Mouse (Mus musculus) adrenal gland, postnatal 14 days (tissue): Measurements from ENCODE around the gene Arfip2. TPM values are rescaled to one million over a fixed set of nuclear protein-coding genes. Genes with fewer than 3 reads are reported as not detected.

ENCODE experiments used
- DNase-seq: peaks from one replicate; pipeline ENCODE4 v3.0.0; 2021; ENCODE audit warnings: mixed read lengths
- long read RNA-seq, 2 experiments: library from polyadenylated mRNA; stranded (forward); transcript quantifications; one replicate each; pipeline ENCODE4 v2.0.0; 2021
- total RNA-seq: library from RNA; stranded (reverse); gene quantifications from 2 replicates; pipeline ENCODE4 v1.2.3, GENCODE M21; 2021

The Arfip2 gene
- 58.4 and 68.2 TPM in 2 replicates for total RNA-seq
- long read RNA-seq, experiment 1, transcript Arfip2-206 (8 exons, 3,275 nt), result major isoform, 35 of 72 reads
- long read RNA-seq, experiment 1, partial matches to known transcripts, result 8 of 72 reads
- long read RNA-seq, experiment 1, other reads (novel, unspliced or antisense), result 26 of 72 reads
- long read RNA-seq, experiment 2, transcript Arfip2-206 (8 exons, 3,275 nt), result major isoform, 23 of 38 reads
- long read RNA-seq, experiment 2, partial matches to known transcripts, result 5 of 38 reads
- long read RNA-seq, experiment 2, other reads (novel, unspliced or antisense), result 8 of 38 reads

GRCm38 (mm10) chr7:105640233-105640893 lies at the start of gene Arfip2, which contains the start of gene Gm45799:
Gene Arfip2, minus strand, starts transcription at chr7:105640416.
Gene Gm45799, plus strand, starts transcription at chr7:105640552.
- DNase-seq, result peak; percentile 97

- no peak for DNase-seq
Measured at GRCm38 (mm10) chr7:105685541-105686197, 45.5 kb upstream of the Arfip2 start.

- peak; percentile 89 for DNase-seq
Measured at GRCm38 (mm10) chr7:105650639-105651435, 10.6 kb upstream of the Arfip2 start, which contains the start of gene Dnhd1. Gene Dnhd1, plus strand, starts transcription at chr7:105650827.

GRCm38 (mm10) chr7:105641936-105642335 lies 1.7 kb upstream of the Arfip2 start:
- DNase-seq, result no peak

GRCm38 (mm10) chr7:105640894-105641255 lies 659 bp upstream of the Arfip2 start:
- peak; percentile 46 for DNase-seq

GRCm38 (mm10) chr7:105639756-105640155 lies 460 bp downstream of the Arfip2 start, which contains the start of gene Timm10b:
Gene Timm10b, plus strand, starts transcription at chr7:105640056.
- DNase-seq, result no peak

GRCm38 (mm10) chr7:105639304-105639703 lies 912 bp downstream of the Arfip2 start:
- DNase-seq, result peak; percentile 54

GRCm38 (mm10) chr7:105638776-105639175 lies 1.4 kb downstream of the Arfip2 start:
- DNase-seq, result no peak

DNA sequence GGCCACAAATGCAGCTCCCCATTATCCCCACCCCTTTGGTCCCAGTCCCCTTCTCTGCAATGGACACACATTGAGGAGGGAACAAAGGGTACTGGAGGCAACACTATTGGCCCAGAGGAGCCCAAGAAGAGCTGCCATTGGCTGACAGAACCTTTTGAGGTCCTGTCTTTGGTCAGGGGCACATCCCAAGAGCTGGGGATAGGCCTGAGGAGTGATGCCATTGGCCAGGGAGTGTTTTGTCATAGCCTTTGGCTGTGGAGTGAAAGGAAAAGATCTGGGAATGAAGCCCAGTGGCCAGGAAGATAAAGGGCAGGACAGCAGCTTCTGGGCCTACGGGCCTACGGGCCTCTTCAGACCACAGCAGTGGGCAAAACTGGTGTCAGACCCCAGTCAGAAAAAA lies 4.5 kb downstream of the Arfip2 start:
- no peak for DNase-seq

- no peak for DNase-seq
Measured at GRCm38 (mm10) chr7:105634272-105634920, 5.8 kb downstream of the Arfip2 start.

- no peak for DNase-seq
Measured at GRCm38 (mm10) chr7:105633801-105634135, 6.4 kb downstream of the Arfip2 start.

GRCm38 (mm10) chr7:105633127-105633800 lies 7.0 kb downstream of the Arfip2 start, which contains the start of gene Trim3:
Gene Trim3, minus strand, starts transcription at chr7:105633571.
- DNase-seq, result peak; percentile 97

GRCm38 (mm10) chr7:105632551-105632972 lies 7.7 kb downstream of the Arfip2 start:
- peak; percentile 21 for DNase-seq

DNA sequence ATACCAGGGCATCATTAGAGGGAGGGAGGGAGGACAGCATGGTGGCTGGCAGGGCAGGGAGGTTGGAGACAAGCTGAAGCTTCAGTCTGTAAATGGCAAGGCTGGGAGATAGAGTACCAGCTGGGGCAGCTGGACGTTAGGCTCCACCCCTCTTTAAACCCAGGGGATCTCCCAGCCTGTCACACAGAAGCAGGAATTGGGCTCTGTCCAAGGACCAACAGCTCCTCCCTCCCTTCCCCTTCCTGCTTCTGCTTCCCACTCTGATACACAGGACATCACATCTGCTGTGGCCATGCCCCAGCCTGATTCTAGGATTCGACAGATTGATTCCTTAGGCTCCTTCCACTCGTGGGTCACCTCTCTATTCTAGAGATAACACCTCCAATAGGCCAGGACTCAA lies 11.6 kb downstream of the Arfip2 start:
- DNase-seq, result peak; percentile 83

- no peak for DNase-seq
Measured at GRCm38 (mm10) chr7:105625397-105625796, 14.8 kb downstream of the Arfip2 start.

DNA sequence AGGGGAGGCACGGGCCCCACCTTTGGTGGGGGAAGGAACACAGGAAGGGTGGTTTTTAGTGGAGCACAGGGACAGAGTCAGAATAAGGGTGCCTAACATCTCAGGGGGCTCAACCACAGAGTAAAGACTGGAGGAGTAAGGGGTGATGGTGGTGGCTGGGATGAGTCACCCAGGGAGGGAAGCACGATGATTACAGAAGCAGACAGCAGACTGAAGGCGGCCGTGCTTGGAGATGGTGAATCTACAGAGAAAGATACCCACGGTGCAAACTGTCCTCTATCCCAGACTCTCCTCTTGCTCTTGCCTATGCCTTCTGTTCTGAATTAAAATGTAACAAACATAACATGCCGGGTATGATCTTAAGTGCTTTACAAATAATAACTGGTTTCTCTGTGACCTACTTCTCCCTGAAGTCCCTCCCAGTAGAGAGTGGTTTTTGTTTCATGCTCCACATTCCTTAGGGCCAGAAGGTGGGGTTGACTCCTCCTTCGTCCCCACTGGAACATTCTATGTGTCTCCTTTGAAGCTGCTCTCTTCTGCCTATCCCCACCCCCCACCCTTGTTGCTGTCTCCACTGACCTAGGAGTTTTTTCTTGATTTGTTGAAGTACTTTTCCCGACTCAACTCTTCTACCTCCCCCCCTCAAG lies 18.4 kb downstream of the Arfip2 start:
- no peak for DNase-seq

DNA sequence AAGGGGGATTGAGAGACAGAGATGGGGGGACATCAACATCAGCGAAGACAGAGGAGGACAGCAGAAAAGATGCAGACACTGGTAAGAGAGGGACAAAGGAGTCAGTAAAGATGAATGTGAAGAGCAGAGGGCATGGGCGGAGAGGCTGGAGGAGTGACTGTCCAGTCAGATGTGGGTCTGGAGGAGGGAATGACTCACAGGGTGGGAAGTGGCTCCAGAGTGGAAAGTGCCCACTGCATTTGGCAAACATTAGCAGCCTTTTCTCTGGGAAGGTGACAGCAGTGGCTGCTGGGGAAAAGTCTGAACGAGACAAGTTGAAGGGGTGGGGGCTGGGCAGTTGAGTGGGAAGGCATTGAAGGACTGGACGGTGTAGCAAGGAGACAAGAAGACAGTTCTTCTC lies 19.2 kb downstream of the Arfip2 start:
- DNase-seq, result peak; percentile 18

- DNase-seq, result no peak
Measured at GRCm38 (mm10) chr7:105619701-105620100, 20.5 kb downstream of the Arfip2 start.

GRCm38 (mm10) chr7:105617810-105618209 lies 22.4 kb downstream of the Arfip2 start:
- no peak for DNase-seq

DNA sequence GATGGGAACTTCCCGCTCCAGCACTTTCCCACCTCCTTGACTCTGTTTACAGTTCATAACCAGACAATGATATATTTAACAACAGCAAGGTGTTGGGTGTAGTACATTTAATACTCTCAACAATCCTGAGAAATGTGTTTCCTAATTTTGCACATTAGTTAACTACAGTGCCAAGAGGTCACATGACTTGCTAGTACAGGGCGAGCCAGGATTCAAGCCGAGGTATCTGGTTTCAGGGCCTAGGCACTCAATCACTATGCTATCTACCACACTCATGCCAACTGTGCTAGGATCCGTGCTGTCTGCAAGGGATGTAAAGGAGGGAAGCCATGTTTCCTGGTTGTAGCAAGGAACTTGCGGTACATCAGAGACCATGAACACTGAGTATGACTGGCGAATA lies 23.7 kb downstream of the Arfip2 start:
- DNase-seq, result no peak

DNA sequence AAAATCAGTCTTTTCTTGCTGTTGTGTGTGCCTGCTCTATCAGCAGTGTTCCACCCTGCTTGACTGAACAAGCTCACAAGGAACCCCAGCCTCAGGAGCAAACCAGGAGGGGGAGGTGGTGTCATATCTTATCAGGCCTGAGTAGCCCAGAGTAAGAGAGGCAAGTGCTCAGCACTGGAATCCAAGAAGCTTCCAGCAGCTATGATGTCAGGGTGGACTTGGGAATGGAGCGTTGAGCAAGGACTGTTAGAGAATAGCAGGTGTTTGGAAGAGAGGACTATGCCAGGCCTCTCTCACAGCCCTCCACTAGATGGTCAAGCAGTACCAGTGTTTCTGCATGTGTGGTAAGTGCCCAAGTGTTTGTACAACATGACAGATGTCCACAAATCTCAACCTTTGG lies 24.5 kb downstream of the Arfip2 start:
- no peak for DNase-seq
